Mouse (Mus musculus): ENCODE measurements around the gene Sucla2.

GRCm38 (mm10) chr14:73631511-73631910, 106.4 kb downstream of the Sucla2 start:
- TF ChIP-seq CTCF (IDR thresholded peaks at IDR 0.05; ENCODE audit: control insufficient read depth, insufficient read depth, insufficient replicate concordance, low read depth, low read length) (no peak), POLR2A (IDR thresholded peaks at IDR 0.05; ENCODE audit: control insufficient read depth, low read depth, low read length) (no peak)
